Mouse (Mus musculus) adrenal gland, adult 8-10 months (tissue): ENCODE measurements around the gene Trim44. TPM values are rescaled to one million over a fixed set of nuclear protein-coding genes. Genes with fewer than 3 reads are reported as not detected.

Source experiments
- DNase-seq: peaks from one replicate; pipeline ENCODE4 v3.0.0; 2022
- total RNA-seq, 4 experiments: library from RNA; stranded (reverse); gene quantifications; 2 replicates each; pipeline ENCODE4 v1.2.4; 2022

The Trim44 gene
- total RNA-seq, 4 experiments from 2014 or later: 71.9 to 85.6 (median 76.8) TPM

GRCm38 (mm10) chr2:102365983-102366545 is 41.6 kb downstream of the Trim44 start:
- no peak for DNase-seq

GRCm38 (mm10) chr2:102364565-102365200 is 42.9 kb downstream of the Trim44 start:
- no peak for DNase-seq

GRCm38 (mm10) chr2:102362896-102363530 is 44.6 kb downstream of the Trim44 start:
- DNase-seq: no peak

GRCm38 (mm10) chr2:102362266-102362665 is 45.4 kb downstream of the Trim44 start:
- no peak for DNase-seq

GRCm38 (mm10) chr2:102356879-102357695 is 50.5 kb downstream of the Trim44 start:
- peak; percentile 28 for DNase-seq

DNA sequence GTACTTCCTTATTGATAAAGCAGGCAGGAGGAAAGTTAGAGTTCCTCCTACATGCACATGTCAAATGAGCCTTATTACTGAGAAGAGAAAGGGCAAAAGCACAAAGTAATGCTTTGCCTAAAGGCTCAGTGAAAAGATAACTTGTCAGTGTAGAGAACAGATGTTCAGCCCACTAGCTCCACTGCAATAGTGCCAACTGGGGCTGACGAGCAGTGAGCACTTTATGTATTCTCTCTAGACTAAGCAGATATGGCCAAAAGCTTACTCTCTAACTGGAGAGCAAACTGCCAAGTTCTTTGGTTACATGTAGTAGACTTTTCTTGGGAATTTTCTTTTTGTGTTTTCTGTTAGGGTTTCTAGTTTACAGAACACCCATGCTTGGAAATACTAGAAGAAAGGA is 53.6 kb downstream of the Trim44 start:
- DNase-seq: no peak

DNA sequence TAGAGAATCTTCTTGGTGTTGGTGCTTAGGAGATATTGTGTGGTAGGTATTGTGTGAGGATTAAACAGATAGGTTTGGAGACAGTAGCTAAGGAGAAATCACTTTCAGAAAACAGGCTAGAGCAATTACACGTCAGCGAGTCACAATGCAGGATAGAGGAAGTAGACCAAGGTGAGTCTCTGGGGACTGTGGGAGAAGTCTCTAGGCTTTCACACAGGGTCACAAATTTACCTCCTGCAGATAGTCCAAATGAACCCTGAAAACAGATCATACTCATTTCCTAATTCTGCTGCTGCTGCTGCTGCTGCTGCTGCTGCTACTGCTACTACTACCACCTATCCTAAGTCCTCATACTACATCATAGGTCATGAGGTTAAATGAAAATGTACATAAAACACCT is 66.2 kb downstream of the Trim44 start:
- no peak for DNase-seq

DNA sequence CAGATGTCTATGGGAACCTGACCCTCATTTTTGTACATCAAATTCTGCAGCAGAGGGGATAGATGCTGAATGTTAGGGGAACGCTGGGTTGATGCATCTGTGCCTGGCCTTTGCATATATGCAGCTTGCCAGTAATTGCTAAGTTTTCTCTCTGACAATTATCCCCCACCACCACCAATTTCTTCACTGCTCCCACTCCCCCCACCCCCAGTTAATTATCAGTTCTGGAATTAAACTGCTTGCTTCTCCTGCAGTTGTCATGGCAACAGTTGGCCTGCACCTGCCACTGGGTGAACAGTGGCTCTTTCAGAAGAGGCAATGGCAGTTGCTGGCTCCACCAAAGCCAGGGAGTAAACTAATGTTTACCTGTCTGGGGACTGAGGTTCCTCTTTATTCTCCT is 70.8 kb downstream of the Trim44 start:
- no peak for DNase-seq

DNA sequence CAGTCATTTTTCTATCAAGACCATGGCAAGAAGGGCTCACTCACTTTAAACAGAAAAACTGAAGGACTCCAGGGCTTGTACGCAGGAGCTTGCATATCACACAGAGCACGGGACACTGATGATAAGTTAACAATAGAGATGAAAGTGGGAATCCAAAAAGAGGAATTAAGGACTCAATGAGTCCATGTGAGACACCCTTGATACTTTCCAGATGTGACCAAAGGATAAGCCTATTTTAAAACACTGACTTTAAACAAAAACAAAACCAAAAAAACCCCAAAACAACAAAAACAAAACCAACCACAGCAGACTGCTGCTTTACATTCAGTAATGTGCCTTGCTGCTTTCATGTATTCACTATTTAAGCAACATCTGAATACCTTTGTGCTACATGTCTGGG is 75.7 kb downstream of the Trim44 start:
- DNase-seq: no peak

GRCm38 (mm10) chr2:102331092-102331491 is 76.5 kb downstream of the Trim44 start:
- DNase-seq: no peak

DNA sequence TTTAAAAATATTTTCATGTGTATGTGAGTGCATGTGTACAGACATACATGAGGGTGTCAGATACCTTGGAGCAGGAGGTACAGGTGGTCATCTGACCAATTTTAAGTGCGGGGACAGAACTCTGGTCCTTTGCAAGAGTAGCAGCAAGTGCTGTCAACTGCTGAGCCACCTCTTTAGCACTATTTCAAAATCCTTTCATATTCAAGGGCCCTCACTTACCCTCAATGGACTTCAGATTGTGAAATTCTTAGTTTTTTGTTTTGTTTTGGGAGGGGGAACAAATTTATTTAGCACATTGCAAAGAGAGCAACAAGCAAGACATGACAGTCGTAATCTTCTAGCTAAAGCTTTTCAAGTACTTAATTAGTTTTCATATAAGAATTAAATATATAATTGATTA is 81.7 kb downstream of the Trim44 start:
- no peak for DNase-seq

DNA sequence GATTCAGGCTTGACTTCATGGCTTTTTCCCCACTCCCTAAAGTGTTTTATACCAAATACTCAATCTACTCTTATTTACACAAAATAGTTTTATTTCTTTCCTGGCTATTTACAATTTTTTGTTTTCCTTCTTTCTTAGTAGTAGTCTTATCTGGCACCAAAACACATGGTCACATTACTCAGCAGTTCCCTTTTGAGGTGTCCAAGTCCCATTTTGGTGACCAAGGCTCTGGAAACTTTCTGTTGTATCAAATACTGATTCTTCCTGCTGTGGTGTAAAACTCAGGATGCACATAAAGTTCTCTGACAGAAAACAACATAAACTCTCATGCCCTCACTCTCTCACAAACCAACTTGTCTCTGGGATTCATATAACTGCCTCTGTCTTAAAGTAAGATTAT is 83.3 kb downstream of the Trim44 start:
- DNase-seq: no peak

GRCm38 (mm10) chr2:102316540-102316939 is 91.1 kb downstream of the Trim44 start:
- DNase-seq: no peak

- DNase-seq: no peak
These were observed 92.5 kb downstream of the Trim44 start for GRCm38 (mm10) chr2:102315153-102315552.

DNA sequence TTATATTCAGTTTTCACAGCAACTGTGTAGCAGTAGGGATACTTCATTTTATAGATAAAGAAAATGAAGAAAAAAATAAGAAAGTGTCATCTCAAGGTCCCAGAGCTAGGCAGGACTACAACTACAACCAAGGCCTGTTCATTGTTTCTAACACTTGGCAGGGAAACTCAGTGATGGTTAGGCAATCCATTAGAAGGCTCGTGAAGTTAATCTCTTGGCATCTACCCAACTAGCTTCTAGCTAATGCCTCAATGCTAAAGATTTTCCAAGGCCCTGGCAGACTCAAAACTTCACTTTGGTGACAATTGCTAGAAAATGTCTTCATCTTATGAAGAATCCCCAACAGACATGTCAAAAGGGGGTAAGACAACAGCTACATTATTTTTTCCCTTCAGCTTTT is 93.0 kb downstream of the Trim44 start:
- no peak for DNase-seq

GRCm38 (mm10) chr2:102314068-102314467 is 93.6 kb downstream of the Trim44 start:
- no peak for DNase-seq

DNA sequence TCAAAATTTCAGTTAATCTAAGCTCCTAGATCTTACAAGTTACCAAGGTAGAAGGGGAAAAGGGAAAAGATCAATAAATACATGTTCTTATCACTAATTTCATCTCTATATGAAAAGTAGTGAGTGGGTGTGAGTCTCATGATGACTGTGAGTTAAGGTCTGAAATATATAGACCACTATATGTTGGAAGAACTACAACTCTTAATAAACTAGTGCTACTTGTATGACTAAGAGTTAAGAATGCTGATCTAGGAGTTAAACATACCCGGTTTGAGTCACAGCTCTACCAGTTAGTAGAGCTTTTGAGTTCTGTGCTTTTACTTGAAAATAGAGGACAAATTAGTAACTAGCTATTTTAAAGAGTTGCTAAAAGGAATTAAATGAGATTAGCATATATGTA is 94.7 kb downstream of the Trim44 start:
- no peak for DNase-seq

- DNase-seq: no peak
These were observed 104.4 kb downstream of the Trim44 start for GRCm38 (mm10) chr2:102303274-102303673.

- no peak for DNase-seq
These were observed 105.1 kb downstream of the Trim44 start for GRCm38 (mm10) chr2:102302532-102302931.

- no peak for DNase-seq
These were observed 112.8 kb downstream of the Trim44 start for GRCm38 (mm10) chr2:102294827-102295270.

DNA sequence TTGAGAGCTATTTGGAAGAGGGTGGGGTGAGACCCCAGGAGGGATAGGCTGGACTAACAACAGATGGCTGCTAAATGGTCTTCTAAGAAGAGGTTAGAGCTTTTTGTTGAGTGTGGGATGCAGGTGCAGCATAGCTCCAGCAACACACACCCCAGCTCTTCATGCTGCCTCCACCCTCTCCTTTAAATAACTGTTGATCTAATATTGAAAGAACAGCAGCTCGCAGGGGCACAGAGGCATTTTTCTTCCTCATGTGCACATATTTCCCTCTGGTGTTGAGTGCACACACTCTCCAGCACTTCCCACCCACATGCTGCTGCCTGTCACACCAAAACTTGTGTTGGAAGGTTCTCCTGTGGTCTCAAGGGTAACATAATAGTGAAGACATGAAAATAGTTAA is 114.4 kb downstream of the Trim44 start:
- DNase-seq: no peak

DNA sequence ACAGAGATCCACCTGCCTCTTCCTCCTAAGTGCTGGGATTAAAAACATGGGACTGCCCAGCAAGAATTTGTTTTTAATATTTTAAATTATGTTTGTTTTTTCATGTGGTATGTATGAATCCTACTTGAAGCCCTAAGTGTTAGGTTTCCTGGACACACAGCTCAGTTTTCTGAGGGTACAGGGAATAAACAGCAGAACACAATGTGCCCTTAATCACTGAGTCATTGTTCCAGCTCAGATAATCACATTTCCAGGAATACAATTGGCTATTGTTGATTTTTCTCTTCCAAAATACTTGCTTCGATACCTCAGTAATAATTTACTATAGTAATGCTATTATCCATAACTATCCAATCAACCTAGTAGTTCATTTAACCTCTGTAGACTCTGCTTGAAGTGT is 115.6 kb downstream of the Trim44 start:
- DNase-seq: no peak

- no peak for DNase-seq
These were observed 116.1 kb downstream of the Trim44 start for GRCm38 (mm10) chr2:102291533-102291932.
